Mouse (Mus musculus): ENCODE data around the gene Defb30.

Defb30 gene

DNA sequence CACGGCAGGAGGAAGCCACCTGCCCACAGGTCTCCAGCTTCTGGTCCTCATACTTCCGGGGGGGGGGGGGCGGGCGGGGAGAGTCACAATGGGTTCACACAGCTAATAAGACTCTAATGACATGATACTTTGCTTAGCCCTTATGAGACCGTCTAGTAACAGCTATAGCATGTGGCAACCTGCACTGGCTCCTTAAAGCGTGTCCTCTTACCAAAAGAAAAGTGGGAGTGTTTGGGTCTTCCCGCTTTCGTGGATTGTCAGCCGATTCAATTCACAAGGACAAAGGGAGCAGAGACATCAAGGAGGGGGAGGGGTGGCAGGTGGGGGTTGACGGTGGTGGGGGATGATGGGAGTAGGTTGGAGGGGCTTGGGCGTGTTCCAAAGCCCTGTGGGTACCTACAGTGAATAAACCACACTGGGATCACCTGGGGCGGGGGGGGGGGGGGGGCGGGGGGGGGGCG lies at the start of gene Defb30:
TSS of gene Defb30 (minus strand) at position 51 of the 461 bp plus-strand sequence.
- DNase-seq (ENCODE audit: low spot score) = no peak

DNA sequence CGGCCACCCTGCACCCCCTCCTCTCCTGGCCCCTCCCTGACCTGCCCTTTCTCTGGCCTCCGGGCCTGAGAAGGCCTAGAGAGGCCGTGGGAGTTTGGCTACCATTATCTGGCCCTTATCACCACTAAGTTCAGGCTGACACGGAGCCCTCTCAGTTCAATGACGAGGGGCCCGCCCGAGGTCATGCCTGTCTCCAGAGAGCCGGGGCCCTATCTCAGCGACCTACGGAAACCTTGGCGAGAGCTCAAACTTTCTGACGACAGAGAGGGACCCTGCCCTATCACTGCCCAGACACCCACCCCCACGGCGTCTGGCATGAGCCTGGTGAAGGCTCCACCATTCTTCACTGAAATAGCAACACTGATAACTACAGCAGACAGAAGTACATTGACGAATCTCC lies 17.9 kb upstream of the Defb30 start:
- DNase-seq (ENCODE audit: low spot score) = no peak

DNA sequence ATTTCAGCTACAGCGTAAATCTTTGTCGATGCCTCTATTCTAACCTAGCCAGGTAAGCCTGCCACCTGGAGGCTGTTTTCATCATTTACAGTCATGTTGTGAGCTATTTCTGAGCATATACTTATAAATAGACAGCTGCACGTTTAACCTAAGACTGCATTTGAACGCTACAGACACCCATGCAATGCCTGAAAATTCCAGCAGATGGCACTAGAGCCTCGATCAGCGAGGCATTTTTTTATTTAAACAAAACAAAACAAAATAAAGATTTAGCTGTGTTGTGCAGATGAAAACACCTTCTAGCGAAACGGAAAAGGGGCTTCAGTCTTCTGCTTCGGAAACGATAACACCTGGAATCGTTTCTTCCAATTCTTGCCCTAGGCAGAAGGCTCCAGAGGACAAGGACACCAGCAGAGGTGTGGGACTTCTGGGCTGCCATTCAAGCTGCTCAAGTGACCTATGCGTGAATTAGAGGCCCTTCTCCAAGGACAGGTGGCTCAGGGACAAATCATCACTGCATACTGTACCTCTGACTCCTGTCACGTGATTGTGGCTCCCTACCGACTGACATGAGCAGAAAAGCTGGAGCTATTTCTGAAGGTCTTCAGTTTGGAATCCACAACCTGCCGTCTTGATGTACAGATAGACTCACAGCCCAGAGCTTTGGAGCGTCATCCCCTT lies 17.0 kb upstream of the Defb30 start:
- DNase-seq (ENCODE audit: low spot score) = peak; percentile 73

DNA sequence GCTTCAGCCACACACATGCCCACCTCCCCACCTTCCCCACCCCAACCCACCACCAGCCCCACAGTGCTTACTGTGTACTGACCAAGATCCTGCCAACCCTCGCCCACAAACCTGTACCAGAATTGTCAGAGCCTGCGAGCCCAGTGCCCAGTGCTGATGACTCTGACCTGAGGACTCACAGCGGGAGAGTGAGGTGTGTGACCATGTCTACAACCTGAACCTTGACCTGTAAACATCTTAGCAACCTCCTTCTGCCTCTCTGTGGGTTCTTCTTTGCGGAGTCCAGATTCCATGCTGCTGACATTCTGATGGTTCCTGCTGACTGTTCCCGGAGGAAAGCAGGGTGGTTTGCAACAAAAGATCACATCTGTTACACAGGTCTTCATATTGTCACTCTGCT lies 15.6 kb upstream of the Defb30 start:
- DNase-seq (ENCODE audit: low spot score) = no peak

DNA sequence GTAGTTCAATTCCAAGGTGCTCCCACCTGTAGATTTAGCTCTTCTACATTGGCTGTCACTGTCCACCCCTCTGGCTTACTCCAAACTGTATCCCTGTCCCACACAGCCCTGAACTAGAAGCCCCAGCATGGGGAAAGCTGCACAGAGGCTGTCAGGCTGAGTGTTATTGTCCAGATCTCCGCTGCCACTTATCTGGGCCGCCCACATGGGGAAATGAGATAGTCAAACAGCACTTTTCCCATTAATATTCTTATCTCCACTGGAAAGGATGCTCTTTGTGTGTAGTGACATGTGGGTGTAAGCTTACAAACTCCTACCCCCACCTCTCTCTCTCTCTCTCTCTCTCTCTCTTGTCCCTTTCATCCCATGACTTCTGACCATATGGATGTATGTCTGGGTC lies 12.4 kb upstream of the Defb30 start:
- no peak for DNase-seq (ENCODE audit: low spot score)

DNA sequence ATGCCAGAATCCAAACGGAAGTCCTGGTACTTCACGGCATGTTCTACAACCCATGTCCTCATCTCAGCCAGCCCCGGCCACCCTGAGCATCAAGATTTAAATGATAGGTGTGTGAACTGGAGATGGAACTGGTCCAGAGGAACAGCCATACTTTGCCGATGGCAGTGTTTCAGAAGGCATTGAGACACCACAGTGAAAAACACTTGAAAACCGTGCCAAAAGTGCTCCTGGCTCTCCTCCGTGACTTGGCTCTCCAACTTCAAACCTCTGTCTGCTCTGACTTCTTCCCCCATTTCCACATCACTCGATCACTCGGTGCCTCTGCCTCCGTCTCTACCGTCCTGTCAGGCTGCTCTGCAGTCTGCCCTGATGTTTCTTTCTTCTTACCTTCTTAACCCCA lies 10.6 kb upstream of the Defb30 start:
- DNase-seq (ENCODE audit: low spot score) = no peak

DNA sequence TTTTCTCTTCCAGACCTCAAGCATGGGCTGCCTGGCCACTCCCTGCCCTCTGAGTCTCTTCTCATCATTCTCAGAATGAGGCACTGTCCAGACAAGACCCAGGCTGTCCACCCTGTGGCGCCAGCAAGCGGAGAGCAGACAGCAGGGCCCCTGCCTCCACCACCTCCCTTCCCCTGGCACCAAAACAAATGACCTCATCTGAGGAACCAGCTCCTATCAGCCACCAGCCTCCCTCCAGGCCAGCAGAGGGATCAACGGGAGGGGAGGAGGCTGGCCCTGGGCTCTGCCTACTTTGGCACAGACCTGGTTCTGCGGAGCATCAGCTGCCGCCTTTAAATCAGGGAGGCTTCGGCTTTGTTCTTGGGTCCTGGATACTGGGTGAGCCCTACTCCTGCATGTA lies 5.0 kb upstream of the Defb30 start:
- DNase-seq (ENCODE audit: low spot score) = peak; percentile 46

DNA sequence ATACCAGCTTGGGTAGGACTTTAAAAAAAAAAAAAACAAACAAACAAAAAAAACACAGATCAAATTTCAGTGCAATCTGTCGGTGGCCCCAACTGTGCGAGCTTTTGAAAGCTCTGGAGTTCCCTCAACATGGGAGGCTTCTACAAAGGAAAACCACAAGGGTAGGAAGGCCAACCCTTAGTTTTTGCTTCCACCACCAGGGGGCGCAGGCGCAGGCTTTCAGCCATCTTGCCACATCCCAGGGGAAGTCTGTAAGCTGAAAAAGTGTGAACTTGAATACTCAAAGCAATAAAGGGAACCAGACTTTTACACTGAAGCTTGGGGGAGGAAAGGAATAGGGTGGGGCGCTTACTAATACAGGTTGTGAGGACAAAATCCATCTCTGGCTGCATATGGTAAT lies 1.0 kb upstream of the Defb30 start:
- peak; percentile 71 for DNase-seq (ENCODE audit: low spot score)

DNA sequence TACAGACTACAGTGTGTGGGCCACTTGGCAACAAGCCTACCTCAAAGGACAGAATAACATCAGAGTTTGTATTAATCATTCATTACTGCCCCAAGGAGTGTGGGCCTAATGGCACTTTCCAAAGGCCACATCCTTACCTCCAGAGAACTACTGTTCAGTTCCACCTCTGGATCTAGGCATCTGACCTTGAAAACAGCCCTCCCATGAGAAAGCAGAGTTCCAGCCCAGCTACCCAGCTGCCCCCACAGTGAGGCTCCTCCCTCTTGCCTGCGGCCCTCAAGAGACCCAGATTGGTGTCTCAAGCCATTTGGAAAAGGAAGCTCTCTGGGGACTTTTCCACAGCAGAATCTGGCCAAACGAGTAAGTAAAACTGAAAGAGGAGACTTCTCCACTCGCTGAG lies 3.1 kb downstream of the Defb30 start, which contains the start of gene Defb42:
TSS of gene Defb42 (plus strand) at position 301 of the 400 bp plus-strand sequence.
- DNase-seq (ENCODE audit: low spot score) = no peak

DNA sequence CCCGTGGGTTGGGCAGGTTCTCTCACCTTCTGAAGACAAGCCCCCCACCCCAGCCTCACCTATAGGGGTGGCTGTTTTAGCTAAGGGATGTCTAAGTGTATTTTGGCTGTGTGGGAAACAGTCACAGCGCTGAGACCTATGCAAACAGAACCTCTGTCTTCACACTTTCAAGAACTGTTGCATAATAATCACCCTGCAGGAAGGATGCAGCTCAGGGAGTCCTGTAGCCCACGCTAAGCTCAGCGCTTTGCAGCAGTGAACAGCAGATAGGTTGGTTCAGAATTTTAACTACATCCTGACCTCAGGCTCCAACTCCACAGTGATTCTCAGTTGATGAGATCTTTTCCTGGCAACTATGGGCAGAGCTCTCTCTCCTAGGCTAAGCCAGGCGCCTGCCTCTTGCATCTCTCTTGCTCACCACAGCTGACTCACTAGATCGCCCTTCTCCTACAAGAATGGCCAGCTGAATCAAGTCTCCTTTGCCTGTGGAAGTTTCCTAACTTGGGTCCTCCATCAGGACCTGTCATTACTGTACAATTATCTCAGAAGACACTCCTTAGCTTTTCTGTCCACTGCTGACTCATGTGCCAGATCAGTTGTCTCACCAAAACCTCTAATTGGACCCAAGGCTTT lies 29.1 kb downstream of the Defb30 start:
- no peak for DNase-seq (ENCODE audit: low spot score)

DNA sequence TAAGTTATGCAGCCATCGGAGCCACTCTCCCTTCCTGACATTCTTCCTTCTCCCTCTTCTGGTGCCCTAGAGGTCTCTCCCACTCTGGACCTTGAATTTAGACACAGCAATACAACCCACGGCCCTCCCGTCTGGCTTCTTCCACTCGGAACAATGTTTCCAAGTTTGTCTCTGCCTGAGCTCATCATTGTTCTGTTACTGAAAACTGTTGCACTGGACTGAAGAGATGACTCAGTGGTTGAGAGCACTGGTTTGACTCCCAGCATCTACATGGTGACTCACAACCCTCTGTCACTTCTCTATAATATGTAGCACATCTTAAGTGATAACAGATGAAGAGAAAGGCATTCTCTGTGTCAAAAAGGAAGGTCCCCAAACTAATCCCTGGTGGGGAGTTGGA lies 35.1 kb downstream of the Defb30 start:
- no peak for DNase-seq (ENCODE audit: low spot score)

DNA sequence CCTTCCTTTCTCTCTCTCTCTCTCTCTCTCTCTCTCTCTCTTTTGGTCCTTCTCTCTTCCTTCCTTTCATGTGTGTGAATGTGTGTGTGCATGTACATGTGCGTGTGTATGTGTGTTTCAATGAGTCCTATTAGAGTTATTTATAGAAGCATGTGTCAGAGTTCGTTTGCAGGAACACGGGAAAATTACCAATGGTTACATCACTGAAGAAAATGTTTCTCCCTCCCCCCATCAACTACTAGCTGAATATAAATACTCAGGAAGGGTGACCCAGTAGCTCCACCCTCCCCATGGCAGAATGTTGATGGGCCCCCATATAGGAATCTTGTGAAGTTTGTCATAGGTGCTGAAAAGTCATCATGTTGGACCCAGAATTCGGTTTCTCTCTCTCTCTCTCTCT lies 36.7 kb downstream of the Defb30 start:
- no peak for DNase-seq (ENCODE audit: low spot score)

DNA sequence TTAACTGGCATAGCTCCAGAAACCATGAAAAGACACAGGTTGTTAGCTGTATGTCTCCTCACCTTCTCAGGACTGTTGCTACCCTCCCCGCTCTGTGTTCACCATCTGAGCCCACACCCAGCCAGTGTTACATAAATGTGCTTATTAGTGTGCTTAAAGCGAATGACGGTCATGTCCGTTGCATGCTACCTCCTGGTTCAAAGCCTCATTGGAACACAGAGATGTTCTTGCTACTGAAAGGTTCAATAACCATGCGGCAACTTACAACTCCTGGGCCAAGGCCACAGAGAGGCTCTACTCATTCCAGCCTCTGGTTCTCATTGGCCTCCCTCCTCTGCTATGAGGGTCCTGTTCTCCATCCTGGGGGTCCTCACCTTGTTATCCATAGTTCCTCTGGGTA lies 38.3 kb downstream of the Defb30 start, which contains the start of gene Defb43:
TSS of gene Defb43 (plus strand) at position 301 of the 400 bp plus-strand sequence.
- DNase-seq (ENCODE audit: low spot score) = no peak

DNA sequence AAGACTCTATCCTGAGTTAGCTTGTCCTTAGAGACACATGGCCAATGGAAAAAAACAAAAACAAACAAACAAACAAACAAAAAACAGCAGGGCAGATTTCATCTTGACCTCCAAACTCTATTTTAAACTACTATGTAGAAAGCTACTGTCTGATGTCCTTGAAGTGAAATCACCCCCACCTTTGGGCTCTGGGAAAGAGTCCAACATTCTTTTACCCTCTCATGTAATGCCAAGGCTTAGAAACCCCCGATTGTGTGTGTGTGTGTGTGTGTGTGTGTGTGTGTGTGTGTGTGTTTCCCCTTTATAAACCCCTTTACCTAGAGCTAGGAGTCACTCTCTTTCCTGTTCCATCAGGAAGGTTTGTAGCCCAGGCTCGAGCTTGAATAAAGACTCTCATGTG lies 47.2 kb downstream of the Defb30 start:
- no peak for DNase-seq (ENCODE audit: low spot score)

DNA sequence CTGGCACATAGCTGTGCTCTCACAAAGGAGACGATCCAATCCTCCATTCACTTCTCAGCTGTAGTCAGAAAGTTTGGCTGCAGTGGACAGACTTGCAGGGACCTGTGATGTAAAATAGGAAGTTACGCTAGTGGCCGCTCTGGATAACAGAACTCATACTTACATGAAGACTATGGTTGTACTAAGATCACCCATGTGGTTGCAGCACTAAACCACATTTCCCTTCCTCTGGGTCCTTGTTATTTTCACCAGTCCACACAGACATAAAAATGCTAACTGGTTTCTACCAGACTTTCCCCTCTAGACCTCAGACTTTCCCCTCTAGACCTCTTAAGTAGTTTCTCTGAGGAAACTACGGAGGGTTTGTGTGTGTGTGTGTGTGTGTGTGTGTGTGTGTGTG lies 50.8 kb downstream of the Defb30 start:
- no peak for DNase-seq (ENCODE audit: low spot score)

DNA sequence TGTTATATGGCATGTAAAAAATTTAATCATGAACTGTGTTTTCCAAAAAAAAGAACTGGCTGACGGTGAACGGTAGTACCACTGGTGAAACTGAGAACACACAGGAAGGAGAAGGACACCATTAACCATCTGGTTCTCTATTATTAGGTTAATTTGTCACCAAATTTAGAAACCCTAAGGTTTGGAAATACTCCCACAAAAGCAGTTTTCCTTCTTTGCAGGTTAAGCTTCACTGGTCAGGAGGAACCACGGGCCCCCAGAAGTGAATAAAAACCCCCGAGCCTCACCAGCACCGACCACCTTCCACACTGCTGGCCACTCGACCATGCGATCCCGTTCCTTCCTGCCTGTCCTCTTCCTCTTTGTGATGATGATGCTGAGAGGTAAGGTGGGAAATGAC lies 52.0 kb downstream of the Defb30 start, which contains the start of gene Defb47:
TSS of gene Defb47 (plus strand) at position 301 of the 400 bp plus-strand sequence.
- DNase-seq (ENCODE audit: low spot score) = no peak

DNA sequence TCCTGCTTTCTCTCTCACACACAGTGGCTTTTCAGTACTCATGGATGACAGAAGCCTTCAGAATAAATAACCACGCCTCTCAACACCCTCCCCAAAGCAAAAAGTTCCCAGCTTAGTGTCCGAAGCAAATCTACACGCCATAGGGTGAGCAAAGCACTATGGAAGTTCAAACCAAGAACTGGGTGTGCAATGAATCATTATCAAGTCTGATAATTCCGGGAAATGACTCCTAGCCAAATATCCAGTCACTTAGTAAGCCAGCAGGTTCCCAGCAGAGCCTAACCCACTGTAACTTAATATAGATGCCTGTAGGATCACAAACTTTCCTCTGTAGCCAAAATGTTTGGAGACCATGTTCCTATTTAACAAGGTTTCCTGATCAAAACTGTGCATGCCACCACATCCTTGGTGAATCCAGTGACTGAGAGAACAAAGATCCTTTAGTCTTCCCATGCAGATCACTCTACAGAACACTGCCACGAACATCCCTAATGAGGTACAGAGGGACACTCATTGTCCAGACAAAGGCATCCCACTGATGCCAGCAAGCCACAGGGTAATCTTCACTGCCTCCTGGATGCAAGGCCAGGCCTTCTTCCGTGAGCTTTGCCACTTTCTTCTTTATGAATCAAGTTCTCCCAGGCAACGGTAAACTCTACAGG lies 57.8 kb downstream of the Defb30 start:
- no peak for DNase-seq (ENCODE audit: low spot score)

DNA sequence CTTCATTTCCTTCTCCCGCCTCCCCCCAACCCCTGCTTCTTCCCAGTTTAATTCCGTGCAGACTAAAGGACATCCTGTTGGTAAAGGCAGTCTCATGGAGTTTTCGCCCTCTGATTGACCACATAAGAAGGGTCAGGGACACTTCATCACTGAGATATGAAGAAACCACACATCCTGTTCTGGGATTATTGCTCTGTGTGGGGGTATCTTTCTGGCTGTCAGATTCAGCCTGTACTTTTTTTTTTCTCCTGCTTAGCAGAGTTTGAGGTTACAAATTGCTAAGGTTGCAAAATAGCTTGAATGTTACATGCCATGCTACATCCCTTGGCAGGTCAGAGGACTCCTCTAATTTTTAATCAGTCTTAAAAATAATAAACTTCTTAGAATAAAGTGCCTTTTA lies 58.5 kb downstream of the Defb30 start:
- no peak for DNase-seq (ENCODE audit: low spot score)

DNA sequence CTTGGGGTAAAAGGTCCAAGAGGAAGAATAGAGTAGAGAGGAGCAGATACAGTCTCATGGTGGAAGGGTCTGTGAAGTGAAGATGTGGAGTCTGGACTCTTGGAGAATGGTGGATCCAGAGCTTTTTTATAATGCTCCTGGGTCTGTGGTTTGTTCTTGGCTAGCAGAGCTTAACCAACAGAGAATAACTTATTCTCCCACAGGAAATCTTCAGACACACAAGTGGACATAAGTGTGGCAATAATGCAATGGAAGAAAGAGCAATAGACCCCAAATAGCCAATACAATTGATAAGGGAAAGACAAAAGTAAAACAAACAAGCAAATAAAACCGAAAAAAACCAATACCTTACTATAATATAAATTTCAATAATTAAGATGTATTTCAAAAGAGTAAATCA lies 65.3 kb downstream of the Defb30 start, which contains the start of gene Defb48:
TSS of gene Defb48 (minus strand) at position 101 of the 400 bp plus-strand sequence.
- no peak for DNase-seq (ENCODE audit: low spot score)
